Mouse (Mus musculus): Measurements from ENCODE around the gene Lmtk2. TPM values are rescaled to one million over a fixed set of nuclear protein-coding genes. Genes with fewer than 3 reads are reported as not detected.

Lmtk2 gene
- polyA plus RNA-seq, 1 experiment from 2014 or later, result 4.9 TPM

DNA sequence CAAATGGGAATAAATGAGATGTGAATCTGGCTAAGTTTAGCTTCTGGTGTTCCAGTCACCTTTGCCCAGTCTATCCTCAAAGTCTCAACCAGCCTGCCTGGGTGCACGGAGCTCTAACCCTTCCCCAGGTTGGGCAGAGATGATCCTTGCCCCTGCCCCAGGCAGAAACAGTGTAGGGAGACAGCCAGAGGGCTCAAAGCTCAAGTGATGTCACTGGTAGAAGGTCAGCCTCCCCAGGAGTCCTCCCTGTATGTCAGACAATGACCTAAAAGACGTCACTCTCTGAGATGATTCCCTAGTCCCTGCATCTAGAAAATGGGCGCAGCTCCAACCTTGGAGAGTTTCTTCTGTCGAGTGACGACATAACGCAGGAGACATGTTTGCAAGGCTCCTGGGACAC lies 14.5 kb upstream of the Lmtk2 start:
- Histone ChIP-seq H3K4me3 (replicated peaks; ENCODE audit: low read depth, low read length) (no peak overlapping the region), H3K4me1 (replicated peaks; ENCODE audit: insufficient read depth, low read length) (no peaks in the 10 kb centered on the region), H3K27ac (no peak overlapping the region), H3K9ac (ENCODE audit: low read depth, low read length) (no peak overlapping the region), H3K9me3 (replicated peaks; ENCODE audit: low read length) (no peaks in the 10 kb centered on the region), H3K4me2 (ENCODE audit: low read length) (no peak overlapping the region), H3K36me3 (ENCODE audit: insufficient read depth, low read length) (no peaks in the 10 kb centered on the region), H3K27me3 (ENCODE audit: insufficient read depth, low read length) (no peaks in the 10 kb centered on the region)
- 80% methylated on average over 6 of the region's 6 CpGs for WGBS
- no peak for TF ChIP-seq CTCF (IDR thresholded peaks at IDR 0.05; ENCODE audit: low read depth)
- DNase-seq (ENCODE audit: low spot score) (no peak), ATAC-seq (replicated peaks; ENCODE audit: low FRiP score, low read depth) (no peak)

DNA sequence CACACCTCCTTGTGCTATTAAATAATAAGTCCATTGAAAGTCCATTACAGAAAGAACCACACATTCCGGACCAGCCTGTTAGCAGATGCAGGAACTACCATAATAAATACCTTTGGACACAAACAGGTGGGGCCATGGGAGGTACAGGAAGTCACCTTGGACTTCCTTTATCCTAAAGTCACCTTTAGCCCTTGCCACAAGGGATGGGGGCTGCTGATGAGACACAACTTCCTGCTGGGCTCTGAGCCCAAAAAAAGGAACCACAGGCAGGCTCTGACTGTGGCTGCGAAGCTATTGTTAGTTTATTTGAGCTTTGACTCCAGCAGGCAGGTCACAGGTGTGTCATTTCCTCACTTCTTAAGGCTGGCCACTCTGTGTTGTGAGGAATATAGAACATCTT lies 13.7 kb upstream of the Lmtk2 start:
- WGBS, result 46% methylated on average over 2 of the region's 2 CpGs
- H3K4me3 ChIP-seq (replicated peaks; ENCODE audit: low read depth, low read length), result no peak overlapping the region
- H3K36me3 ChIP-seq (ENCODE audit: insufficient read depth, low read length), result no peaks in the 10 kb centered on the region
- no peaks in the 10 kb centered on the region for H3K9me3 ChIP-seq (replicated peaks; ENCODE audit: low read length)
- no peak overlapping the region for H3K27ac ChIP-seq
- ATAC-seq (replicated peaks; ENCODE audit: low FRiP score, low read depth) (no peak), DNase-seq (ENCODE audit: low spot score) (no peak)
- no peaks in the 10 kb centered on the region for H3K4me1 ChIP-seq (replicated peaks; ENCODE audit: insufficient read depth, low read length)
- no peak for TF ChIP-seq CTCF (IDR thresholded peaks at IDR 0.05; ENCODE audit: low read depth)
- no peak overlapping the region for H3K9ac ChIP-seq (ENCODE audit: low read depth, low read length)
- H3K4me2 ChIP-seq (ENCODE audit: low read length), result no peak overlapping the region
- H3K27me3 ChIP-seq (ENCODE audit: insufficient read depth, low read length), result no peaks in the 10 kb centered on the region

DNA sequence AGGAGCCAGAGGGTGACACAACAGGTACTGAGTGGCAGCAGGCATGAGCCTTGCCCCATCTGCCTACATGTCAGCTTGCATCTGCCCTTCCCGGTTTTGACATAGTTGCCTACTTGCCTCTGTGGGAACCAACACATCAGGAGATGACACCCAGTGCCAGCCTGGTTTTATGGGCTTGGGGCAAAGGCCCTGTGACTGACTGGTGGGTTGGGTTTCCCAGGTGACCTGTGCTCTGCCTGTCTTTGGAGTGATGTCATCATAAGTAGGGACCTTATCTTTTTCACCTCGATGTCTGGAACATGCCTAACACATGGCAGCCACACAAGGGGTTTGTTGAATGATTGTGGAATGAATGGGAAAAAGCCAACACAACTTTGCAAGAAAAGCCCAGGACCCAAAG lies 11.9 kb upstream of the Lmtk2 start:
- Histone ChIP-seq H3K4me1 (replicated peaks; ENCODE audit: insufficient read depth, low read length) (no peaks in the 10 kb centered on the region), H3K4me3 (replicated peaks; ENCODE audit: low read depth, low read length) (no peak overlapping the region), H3K36me3 (ENCODE audit: insufficient read depth, low read length) (no peaks in the 10 kb centered on the region), H3K27me3 (ENCODE audit: insufficient read depth, low read length) (no peaks in the 10 kb centered on the region), H3K27ac (no peak overlapping the region), H3K9me3 (replicated peaks; ENCODE audit: low read length) (no peaks in the 10 kb centered on the region), H3K9ac (ENCODE audit: low read depth, low read length) (no peak overlapping the region), H3K4me2 (ENCODE audit: low read length) (no peak overlapping the region)
- TF ChIP-seq CTCF (IDR thresholded peaks at IDR 0.05; ENCODE audit: low read depth), result no peak
- DNase-seq (ENCODE audit: low spot score) (no peak), ATAC-seq (replicated peaks; ENCODE audit: low FRiP score, low read depth) (no peak)
- WGBS, result 81% methylated on average over 2 of the region's 2 CpGs

DNA sequence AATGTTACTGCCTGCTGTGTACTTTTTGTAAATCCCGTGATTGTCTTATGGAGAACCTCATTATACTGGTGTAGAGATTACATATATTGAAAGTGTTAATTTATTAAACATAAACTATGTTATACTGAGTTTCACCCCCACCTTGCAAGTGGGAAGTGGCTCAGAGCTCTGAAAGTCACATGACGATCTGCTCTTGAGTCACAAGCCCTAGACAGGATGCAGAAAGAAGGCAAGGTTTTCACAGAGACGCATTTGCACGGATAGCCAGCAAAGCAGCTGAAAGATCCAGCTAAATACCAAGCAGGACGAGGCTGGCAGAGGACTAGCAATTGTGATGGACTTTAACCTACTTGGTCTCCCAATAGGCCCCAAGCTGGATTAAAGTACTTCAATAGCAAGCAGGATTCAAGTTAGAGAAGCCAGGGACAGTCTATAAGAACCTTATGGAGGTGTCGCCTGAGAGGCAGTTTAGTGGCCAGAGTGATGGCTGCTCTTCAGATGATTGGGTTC lies 4.7 kb upstream of the Lmtk2 start:
- WGBS, result 74% methylated on average over 6 of the region's 6 CpGs
- DNase-seq (ENCODE audit: low spot score) (no peak), ATAC-seq (replicated peaks; ENCODE audit: low FRiP score, low read depth) (no peak)
- H3K27me3 ChIP-seq (ENCODE audit: insufficient read depth, low read length), result no peaks in the 10 kb centered on the region
- no peak for TF ChIP-seq CTCF (IDR thresholded peaks at IDR 0.05; ENCODE audit: low read depth)
- no peak overlapping the region for H3K4me3 ChIP-seq (replicated peaks; ENCODE audit: low read depth, low read length)
- H3K27ac ChIP-seq, result no peak overlapping the region
- H3K9ac ChIP-seq (ENCODE audit: low read depth, low read length), result no peak overlapping the region
- no peak overlapping the region for H3K4me2 ChIP-seq (ENCODE audit: low read length)
- no peaks in the 10 kb centered on the region for H3K9me3 ChIP-seq (replicated peaks; ENCODE audit: low read length)
- H3K36me3 ChIP-seq (ENCODE audit: insufficient read depth, low read length), result no peaks in the 10 kb centered on the region
- H3K4me1 ChIP-seq (replicated peaks; ENCODE audit: insufficient read depth, low read length), result no peaks in the 10 kb centered on the region

DNA sequence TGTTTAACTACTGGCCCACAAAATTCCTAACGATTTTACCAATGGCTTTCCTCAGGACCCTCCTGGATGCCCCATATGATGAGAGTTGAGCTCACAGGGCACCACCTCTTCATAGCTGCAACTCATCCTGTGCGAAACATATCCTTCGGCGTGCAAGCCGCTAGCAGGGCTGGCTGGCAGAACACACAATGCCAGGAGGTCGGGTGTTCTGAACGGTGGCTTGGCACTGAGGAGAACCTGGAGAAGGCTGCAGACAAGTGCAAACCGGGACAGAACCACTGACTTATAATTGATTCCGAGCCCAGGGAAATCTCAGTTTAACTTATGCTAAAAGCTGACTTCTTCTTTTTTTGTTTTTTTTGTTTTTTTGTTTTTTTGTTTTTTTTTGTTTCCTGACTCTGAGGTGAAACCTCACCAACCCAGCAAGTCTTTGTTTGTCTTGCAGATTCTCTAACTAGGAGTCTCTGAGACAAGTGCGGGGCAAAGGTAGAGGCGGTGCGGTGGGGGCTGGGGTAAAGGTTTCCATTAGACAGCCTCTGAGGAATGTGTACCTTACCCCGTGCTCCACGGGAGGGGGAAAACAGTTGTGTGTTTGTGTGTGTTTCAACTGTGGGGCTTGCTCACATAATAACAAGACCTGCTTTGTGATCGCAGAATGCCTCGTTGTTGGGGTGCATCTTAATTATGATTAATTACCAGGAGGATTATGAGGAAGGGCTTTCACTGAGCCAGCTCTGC lies 2.2 kb upstream of the Lmtk2 start:
- no peak overlapping the region for H3K4me3 ChIP-seq (replicated peaks; ENCODE audit: low read depth, low read length)
- WGBS, result 46% methylated on average over 16 of the region's 16 CpGs
- ATAC-seq (replicated peaks; ENCODE audit: low FRiP score, low read depth) (peak; percentile 76; the same call in 1 of the 2 replicates), DNase-seq (ENCODE audit: low spot score) (no peak)
- peak overlapping the region; percentile 32; the same call in 1 of the 2 replicates for H3K4me2 ChIP-seq (ENCODE audit: low read length)
- no peak overlapping the region for H3K9ac ChIP-seq (ENCODE audit: low read depth, low read length)
- H3K4me1 ChIP-seq (replicated peaks; ENCODE audit: insufficient read depth, low read length), result 0 out of 2 replicates have a peak, but pooled peaks cover 4% of the 10 kb centered on the region
- H3K36me3 ChIP-seq (ENCODE audit: insufficient read depth, low read length), result no peaks in the 10 kb centered on the region
- peak overlapping the region; percentile 71 for H3K27ac ChIP-seq
- no peak for TF ChIP-seq CTCF (IDR thresholded peaks at IDR 0.05; ENCODE audit: low read depth)
- no peaks in the 10 kb centered on the region for H3K27me3 ChIP-seq (ENCODE audit: insufficient read depth, low read length)
- H3K9me3 ChIP-seq (replicated peaks; ENCODE audit: low read length), result no peaks in the 10 kb centered on the region

DNA sequence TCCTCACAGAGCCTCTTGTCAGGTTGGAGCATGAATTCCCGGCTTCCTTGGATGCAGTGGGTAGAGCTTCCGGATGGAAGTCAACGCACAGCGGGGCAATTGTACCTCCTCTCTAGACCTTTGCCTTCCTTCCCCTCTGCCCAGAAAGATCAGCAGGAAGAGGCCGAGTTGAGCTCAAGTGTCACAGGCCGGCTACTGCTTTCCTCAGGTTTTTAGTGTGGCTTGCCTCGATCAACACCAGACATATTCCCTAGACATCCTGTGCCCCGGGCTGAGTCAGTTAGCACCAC lies 1.7 kb upstream of the Lmtk2 start:
- ATAC-seq (replicated peaks; ENCODE audit: low FRiP score, low read depth), result 0 out of 2 replicates have a peak, but pooled peaks have one; percentile 23
- DNase-seq (ENCODE audit: low spot score), result no peak
- TF ChIP-seq CTCF (IDR thresholded peaks at IDR 0.05; ENCODE audit: low read depth), result no peak
- Histone ChIP-seq H3K27me3 (ENCODE audit: insufficient read depth, low read length) (no peaks in the 10 kb centered on the region), H3K36me3 (ENCODE audit: insufficient read depth, low read length) (no peaks in the 10 kb centered on the region), H3K9ac (ENCODE audit: low read depth, low read length) (no peak overlapping the region), H3K9me3 (replicated peaks; ENCODE audit: low read length) (no peaks in the 10 kb centered on the region), H3K27ac (peak overlapping the region; percentile 71), H3K4me1 (replicated peaks; ENCODE audit: insufficient read depth, low read length) (0 out of 2 replicates have a peak, but pooled peaks cover 4% of the 10 kb centered on the region), H3K4me3 (replicated peaks; ENCODE audit: low read depth, low read length) (no peak overlapping the region), H3K4me2 (ENCODE audit: low read length) (peak overlapping the region; percentile 32; the same call in 1 of the 2 replicates)
- WGBS, result 21% methylated on average over 8 of the region's 8 CpGs

Measured in kidney, postnatal 0 days (tissue).